Mouse (Mus musculus): ENCODE results near the gene Kiz.

GRCm38 (mm10) chr2:146898977-146899376, 43.3 kb downstream of the Kiz start:
- TF ChIP-seq POLR2A (IDR thresholded peaks at IDR 0.05; ENCODE audit: extremely low read depth, insufficient read depth, low read length) (no peak), CTCF (IDR thresholded peaks at IDR 0.05; ENCODE audit: extremely low read depth, insufficient read depth, low read length) (no peak)
